Mouse (Mus musculus) heart, adult 2 months (tissue): Measurements from ENCODE around the gene Tmco5.

Experiments
- CTCF ChIP-seq: fragments of 200-600 bp; IDR thresholded peaks from 2 replicates; pipeline ENCODE4 v1.8.1; 2022; ENCODE audit warnings: antibody characterized with exemption, mild to moderate bottlenecking, moderate library complexity
- EP300 ChIP-seq: fragments of 200-500 bp; IDR thresholded peaks from 2 replicates; pipeline ENCODE4 v1.6.1; 2011; ENCODE audit warnings: low read depth, low read length, control low read depth; ENCODE audit not compliant: insufficient read depth
- POLR2A ChIP-seq: fragments of 200-500 bp; IDR thresholded peaks from 2 replicates; pipeline ENCODE4 v1.6.1; 2011; ENCODE audit warnings: mild to moderate bottlenecking, low read depth, low read length, control low read depth; ENCODE audit not compliant: insufficient read depth

- TF ChIP-seq POLR2A (no peak), CTCF (no peak), EP300 (no peak)
These were observed 56.3 kb downstream of the Tmco5 start for GRCm38 (mm10) chr2:116934776-116935175.
